Mouse (Mus musculus) mouse trophoblast stem cell (cell line): ENCODE measurements around the gene Cnnm1.

ENCODE experiments used
- in situ Hi-C, 2 experiments: fragments of 300-500 bp; cut with MseI, MboI; formaldehyde crosslinking; loops; 2 replicates in 1 of 2; 3 replicates in 1 of 2; pipeline ENCODE4 v1.15.1; 2025

The Cnnm1 gene

DNA sequence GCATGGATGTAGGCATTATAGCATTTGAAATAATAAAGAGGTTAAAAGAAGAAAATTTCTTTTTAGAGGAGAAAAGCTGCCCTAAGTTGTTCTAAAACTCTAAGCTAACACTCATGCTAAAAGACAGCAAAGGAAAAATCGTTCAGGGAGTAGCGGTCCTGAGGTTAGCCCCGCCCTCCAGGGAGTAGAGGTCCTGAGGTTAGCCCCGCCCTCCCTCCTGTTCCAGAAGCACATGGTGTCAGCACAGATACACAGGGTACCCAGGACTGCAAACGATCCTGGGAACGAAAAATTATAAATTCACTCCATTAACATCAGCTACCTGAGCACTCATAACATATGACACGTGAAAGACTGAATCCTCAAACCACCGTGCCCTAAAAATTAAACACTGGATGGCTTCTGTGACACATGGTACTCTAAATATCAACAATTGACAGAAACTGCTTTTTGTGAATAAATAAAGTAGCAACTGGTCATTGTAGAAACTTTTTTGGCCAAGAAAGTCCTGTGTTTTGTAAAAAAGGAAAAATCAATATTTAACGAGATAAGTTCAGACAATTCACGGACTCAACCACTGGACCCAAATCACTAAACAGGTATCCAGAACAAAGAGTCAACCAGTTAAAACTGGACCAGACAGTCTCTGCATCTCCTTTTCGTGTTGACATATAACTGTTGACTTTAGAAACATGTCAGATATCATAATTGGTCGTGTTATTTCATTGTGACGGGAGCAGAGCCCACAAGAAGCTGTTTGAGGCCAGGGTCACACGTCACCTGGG, 70.4 kb downstream of the Cnnm1 start:
- in situ Hi-C loops = no loop called here

DNA sequence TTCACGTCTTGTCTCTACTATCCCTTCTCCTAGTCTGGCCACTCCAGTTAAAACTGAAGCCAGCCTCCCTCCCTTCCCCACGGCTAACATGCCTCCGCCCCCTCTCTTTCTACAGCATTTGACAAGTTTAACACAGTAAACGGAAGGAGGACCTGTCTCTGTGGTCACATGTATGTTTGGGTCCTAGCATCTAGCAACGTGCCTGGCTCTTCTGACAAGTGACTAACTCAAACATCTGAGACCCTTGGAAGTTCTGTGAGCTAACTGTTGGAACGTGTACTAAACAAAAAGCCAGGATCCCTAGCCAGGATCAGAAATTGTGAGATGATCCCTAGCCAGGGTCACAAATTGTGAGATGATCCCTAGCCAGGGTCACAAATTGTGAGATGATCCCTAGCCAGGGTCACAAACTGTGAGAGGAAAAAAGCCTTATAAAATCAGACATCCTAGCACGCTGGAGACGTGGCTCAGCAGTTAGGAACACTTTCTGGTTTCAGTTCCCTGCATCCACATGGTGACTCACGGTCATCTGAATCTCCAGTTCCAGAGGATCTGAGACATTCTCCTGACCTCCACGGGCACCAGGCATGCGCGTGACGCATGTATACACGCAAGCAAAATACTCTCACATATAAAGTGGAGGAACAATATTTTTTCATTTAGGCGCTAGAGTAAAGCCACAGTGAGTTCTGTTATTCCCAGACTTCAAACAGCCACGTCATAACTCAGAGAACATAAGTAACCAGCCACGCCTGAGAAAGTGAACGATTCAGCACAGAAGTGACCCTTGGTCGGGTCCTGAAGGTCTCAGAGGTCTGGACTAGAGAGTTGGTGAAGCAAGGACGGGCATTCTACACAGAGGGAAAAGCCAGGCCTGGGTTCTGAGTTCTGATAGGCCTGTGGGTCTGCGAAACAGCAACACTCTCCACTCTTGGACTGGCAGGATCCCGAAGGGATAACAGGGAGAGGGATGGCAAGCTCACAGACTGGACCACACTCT, 71.7 kb downstream of the Cnnm1 start:
- in situ Hi-C loops = no loop called here

DNA sequence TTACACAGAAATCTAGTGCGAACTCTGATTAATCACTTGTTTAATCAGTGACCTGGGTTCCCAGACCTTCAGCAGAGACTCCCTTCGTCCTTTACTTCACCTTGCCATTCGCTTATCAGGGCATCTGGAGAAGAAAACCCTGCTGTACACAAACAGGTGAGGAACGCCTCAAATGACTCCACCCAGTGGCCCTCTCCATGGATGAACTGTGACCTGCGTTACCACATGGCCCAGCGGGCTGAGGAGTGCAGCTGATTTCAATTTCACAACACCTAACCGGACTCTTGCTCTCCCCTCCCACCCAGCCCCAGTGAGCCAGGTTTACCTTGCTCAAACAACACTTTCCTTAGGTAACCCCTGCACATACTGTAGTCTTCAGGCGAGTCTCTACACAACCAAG, 73.6 kb downstream of the Cnnm1 start:
- in situ Hi-C loops = no loop called here

DNA sequence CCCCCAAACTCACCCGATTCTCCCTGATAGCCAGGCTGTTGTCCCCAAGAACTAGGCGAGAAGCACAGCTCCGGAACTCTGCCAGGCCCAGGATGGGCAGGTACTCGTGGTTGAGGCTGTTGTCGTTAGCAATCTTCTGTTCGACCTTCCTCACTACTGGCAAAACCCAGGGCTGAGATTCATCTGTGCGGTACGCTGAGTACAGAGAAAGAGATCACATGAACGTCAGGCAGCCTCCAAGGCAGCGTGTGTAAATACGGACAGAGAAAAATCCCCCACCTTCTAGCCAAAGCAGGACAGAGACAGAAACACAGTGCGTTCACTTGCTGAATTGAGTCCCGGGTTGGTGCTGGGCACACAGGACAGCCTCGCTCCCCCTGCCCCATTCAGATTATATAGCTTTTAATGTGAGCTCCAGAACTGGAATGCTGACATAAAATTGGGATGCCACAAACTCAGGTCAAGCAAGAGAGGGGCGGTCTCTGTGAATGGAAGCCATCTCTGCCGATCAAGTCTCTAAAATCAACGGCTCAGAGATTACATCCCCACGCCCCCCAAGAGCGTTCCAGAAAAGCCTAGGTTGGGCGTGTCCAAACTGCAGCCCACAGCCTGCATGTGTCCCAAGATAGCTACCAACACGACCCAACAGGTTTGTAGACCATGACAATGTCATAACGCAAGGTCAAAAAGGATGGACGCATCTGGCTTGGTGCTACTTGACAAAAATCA, 75.6 kb downstream of the Cnnm1 start:
- in situ Hi-C loops = no loop called here

DNA sequence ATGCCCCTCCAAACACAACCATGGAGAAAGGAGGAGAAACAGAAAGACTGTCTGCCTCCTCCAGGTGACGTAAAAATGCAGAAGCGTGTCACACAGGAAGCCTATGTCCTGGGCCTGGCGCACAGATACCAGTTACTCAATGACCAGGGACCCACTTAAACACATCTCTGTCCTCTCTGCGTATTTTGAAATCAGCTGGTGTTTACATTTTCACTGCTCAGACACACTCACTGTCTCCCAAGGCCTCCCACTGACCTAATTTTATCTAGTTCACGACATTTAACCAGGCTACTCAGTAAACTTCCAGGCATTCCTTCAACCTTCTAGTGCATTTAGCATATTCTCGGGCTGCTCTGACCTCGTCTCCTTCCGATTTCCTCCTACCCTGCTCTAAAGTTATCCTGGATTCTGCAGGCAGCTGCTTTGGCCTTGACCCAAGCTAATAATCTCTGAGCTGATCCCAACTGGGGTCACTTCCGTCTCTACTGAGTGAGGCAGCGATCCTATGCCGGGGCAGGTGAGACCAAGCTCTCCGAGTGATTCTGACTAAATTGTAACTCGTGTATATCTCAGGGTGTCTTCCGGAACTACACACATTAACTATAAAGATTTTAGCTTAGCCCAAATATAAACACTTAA, 76.3 kb downstream of the Cnnm1 start:
- in situ Hi-C loops = no loop called here

DNA sequence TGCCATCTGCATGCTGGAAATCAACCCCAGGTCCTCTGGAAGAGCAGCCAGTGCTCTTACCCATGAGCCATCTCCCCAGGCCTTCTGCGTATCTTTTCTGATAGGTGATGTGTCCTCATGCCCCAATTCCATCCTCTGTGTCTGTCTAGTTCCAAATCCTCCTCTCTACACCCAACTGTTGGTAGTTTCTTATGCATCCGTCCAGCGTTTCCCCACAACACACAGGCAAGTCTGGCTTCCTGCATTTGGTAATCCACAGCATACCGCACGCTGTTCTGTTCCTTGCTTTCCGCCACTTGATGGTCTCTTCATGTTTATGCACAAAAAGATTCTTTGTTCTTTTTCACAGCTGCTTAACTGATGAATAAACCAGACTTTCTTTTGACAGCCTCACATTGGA, 77.1 kb downstream of the Cnnm1 start:
- in situ Hi-C loops = no loop called here

DNA sequence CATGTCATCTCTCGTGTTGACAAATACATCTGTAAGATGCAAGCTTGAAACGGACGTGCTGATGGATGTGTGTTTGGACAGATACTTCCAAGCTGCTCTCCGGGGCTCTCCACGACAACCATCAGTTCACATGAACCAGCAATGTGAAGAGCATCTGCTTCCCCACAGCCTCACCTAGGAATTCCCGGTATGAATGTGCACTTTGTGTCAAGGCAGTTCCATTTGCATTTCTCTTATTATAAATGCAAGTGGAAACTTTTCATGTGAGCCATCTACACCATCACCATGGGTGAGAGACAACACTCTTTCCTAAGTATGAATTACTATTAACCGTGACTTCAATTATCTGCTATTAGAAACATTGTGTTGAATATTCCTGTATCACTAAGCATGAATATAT, 77.6 kb downstream of the Cnnm1 start:
- in situ Hi-C loops = no loop called here

DNA sequence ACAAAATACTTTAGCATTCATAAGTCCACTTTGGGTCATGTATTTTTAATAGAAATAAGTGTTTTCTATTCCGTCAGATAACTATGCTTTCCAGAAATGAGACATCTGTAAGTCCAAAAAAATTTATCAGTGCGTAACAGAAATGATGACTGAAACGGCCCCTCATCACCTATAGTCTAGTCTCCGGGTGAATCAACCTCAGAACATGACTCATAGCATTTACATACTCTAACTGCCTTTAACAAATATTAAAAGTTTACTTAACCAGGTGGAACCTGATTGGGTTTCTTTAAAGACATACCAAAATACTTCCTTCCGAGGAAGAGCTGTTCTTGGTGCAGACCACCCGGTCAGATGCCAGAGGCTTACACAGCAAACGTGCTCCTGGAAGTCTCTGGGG, 78.0 kb downstream of the Cnnm1 start:
- in situ Hi-C loops = no loop called here

DNA sequence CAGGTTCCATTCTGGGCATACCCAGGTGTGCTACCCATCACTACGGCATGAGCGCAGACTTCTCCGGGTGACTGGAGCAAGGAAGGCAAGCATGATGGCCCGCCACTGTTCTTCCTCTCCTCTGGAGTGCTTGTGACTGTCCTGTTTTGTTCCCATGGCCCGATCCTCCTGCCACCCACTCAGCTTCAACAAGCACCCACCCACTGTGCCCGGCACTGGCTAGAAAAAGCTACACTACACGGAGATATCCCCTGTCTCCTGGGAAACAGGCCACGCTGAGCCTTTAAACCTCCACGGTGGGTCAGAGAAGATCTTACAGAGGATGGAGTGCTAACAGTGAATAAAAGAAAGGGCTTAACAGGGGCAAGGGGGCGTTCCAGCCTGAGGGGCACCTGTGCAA, 79.0 kb downstream of the Cnnm1 start:
- in situ Hi-C loops = no loop called here

DNA sequence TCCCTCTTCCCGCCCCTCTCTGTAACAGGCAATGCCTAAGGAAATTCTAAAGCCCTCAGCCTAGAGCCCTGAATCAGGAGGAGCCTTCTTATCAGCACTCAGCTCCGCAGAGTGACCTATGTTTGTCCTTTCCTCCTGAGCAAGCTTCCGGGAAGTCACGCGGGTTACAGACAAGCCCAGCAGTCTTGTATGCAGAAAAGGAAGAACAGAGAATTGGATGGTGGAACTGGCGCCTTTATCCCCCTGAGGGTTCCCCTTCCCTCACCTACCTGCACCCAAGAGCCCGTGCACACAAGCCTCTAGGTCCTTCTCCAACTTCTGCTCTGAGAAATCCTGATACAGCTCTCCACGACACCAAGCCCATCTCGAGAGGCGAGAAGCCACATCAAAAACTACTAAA, 80.2 kb downstream of the Cnnm1 start:
- in situ Hi-C loops = no loop called here

DNA sequence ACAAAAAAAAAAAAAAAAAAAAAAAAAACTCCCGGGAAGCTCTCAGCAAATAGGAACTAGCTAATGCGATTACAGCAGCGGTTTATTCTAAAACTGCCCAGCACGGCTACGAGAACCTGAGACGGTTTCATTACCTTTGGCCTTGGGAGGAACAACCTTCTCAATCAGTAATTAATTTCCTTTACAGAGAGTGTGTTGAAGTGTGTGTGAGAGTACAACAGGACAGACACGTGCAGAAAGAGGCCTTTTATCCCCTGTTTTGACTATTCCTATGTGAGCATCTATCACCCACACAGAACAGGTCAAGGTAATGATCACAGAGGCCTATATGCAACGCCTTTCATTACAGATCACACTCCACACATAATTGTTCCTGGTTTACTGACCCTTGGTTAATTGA, 81.1 kb downstream of the Cnnm1 start:
- in situ Hi-C loops = no loop called here

DNA sequence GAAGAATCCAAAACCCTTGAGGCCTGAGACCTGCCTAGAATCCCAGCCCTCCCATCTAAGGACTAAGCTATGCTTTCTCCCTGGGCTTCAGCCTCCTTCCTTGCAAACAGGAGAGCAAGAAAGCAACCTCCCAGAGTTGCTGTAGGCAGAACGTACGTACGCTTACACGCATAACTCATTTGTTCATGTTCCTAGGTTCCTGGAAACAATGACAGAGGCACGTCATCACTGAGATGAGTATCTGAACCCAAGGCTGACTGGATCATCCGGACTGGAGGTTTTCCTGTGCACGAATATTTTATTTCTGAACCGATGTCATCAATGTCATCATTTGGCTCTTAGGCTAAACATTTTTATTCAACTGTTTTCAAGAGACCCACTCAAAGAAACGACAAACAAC, 81.8 kb downstream of the Cnnm1 start:
- in situ Hi-C loops = no loop called here

DNA sequence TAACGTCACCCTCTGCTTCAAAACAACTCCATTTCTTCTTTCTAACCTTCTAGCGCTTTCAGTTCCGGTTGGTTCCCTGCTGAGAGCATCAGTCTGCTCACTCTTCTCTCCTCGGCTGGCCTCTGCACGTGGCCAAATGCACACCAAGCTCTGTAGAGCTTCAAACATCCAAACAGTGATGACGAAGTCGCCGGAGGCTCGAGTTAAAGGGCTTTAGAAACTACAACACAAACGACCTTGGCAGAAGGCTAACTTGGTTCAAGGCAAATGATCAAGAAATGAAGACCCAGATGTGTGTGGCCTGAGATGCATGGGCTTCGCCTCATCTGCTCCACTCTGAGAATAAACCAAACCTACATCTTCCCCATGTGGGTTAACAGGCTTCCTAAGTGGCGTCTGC, 83.3 kb downstream of the Cnnm1 start:
- in situ Hi-C loops = no loop called here

DNA sequence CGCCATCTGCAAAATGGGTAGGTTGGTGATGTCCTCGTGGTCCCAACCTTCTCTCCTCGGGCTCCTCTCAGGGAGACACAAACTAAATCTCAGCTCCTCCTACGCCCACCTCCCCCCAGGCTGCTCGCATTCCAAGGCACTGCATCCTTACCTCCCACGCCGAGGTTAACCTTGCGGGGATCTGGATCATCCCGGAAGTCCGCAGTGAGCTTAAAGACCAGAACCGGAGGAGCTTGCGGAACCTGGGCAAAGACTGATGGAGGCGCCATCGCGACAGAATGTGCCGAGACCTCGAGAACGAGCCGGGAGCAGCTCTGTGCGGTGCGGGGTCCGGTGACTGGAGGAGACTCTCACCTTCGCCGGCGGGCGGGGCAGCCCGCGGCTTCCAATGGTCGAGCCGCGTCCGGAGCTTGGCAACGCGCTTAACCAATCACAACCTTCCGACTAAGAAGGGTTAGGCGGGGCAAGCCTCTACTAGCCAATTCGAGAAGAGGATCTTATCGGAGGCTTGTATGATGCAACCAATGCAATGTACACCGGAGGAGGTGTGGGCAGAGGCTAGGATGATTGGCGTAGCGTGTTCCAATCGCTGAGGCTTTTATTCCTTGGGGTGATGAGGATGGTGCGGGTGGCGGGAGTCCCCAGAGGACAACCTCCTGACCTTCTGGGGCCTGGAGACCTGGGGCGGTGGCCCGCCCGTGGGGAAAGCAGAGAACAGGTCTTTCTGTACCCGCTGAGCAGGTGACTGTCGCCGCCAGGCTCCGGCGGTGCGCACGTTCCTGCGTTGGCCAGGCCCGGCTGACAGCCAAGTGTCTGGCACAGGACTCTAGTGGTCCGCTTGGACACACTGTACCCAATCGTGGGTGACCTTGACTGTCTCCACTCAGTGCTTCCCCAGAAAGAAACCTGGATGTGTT, 84.2 kb downstream of the Cnnm1 start, which contains the start of gene Got1:
TSS of gene Got1 (minus strand) at position 419 of the 917 bp plus-strand sequence.
- in situ Hi-C loops = no loop called here

DNA sequence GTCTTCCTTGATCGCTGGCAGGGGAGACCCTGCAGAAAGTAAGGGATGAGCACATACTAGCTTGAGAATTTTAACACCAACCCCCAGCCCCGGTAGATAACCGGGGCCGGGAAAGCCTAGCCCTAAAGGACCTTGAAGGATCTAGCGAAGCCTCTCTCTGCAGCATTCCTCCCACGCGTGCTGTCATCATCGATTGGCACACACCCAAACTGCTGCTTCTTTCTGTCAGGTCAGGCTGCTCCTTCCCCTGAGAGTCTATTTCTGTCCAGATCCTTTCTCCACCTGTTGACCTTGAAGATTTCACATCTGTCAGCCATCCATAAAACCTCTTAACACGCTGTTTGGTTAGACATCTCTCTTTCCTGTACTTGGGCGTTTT, 84.9 kb downstream of the Cnnm1 start:
- in situ Hi-C loops = no loop called here

DNA sequence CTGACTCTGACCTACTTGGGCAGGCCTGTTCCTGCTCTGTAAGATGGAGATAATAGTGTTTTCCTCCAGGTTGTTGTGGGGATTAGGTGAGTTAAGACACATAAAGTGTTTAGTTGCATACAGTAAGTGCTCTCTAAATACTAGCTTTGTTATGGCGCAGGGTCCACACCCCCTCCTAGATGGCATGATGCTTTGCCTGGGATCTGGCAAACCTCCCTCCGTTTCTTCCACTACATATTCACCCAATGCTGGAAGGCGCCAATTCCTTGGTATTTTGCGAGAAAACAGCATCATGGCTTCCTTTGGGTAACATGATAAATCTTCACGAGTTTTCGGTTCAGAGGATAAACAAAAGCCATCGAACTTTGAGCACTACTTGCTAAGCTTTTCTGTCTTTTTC, 85.3 kb downstream of the Cnnm1 start:
- in situ Hi-C loops = no loop called here

DNA sequence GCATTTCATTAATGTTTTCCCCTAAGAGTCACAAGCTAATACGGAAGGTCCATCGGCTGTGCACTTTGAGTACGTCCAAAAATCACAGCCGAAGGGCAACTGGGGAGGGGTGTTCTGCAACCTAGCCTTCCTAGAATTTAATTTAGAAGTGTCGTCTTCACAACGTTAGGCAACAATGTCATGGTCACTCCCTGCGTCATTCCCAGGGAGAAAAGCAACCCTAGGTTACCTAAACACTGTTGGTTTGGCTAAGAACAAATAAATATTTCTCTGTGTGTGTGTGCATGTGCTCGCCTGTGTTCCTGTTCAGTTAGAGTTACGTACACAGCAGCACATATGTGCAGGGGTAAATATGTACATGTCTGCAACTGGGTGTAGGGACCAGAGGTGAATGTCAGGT, 85.8 kb downstream of the Cnnm1 start:
- in situ Hi-C loops = no loop called here

DNA sequence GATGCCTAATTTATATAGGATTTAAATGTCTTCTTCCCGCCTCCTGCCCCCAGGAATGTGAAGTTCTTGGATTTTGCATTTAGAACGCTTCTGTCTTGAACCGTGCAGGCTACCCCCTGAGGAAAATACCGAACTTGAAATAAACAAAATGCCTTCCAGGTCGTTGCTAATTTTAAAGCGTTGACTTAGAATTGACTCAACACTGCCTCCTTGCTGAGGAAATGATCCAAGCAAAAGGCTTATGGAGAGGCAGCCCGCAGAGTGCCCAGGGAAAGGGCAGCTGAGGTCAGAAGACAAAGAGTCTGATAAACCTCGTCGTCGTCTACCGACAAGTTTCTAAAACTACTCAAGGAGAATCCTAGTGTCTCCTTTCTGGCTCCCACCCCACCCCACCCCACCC, 86.9 kb downstream of the Cnnm1 start:
- in situ Hi-C loops = no loop called here

DNA sequence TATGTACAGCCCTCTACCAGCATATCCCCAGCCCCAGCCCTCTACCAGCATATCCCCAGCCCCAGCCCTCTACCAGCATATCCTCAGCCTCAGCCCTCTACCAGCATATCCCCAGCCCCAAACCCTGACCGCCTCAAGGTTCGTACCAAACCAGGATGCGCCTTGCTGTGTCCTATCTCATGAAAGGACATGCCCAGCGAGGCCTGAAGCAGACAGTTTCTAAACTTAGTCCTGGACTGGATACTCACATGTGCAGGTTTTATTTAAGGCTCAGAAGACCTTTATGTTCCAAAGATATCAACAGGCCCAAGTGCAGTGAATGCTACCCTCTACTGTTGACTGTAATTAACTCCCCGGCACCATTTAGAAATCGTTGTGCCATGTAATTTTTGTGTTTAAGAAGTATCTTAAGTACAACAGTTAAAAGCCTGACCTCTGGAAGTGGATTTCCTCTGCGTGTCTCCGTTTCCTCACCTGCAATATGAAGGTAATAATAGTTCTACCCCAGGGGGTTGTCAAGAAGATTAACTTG, 87.9 kb downstream of the Cnnm1 start:
- in situ Hi-C loops = no loop called here

DNA sequence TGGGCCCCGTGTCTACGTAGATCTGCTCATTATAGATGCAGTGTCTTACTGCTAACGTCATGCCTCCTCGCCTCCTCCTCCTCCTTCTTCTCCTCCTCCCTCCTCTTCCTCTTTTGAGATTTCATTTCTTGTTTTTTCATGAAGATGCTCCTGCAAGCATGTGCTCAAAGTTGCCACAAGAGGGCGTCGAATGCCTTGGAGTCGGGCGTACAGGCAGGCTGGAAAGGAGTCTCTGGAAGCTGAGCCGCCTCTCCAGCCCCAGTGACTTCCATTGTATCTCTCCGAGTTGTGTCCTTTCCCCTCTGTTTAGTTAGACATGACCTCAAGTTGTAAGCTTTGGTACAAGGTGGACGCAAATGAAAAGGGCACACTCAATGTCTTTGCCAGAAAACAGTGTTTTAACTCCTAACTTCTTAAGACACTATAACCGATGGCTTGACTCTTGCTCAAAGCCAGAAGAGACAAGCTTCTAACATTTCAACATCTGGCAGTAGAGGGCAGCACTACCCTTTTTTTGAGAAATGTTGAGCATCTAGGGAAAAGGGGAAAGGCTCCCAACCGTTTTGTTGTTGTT, 90.0 kb downstream of the Cnnm1 start:
- in situ Hi-C loops = loop anchor here (5.0 to 10.0 kb wide), 3 partner anchors 92 to 125 kb away; no protein-coding TSS in a partner anchor
